Mouse (Mus musculus) T-helper 1 cell (primary cell): ENCODE measurements around the gene Ap1s2.

ENCODE experiments used
- in situ Hi-C: fragments of 300-600 bp; cut with MboI, MseI; formaldehyde crosslinking; loops from one replicate; pipeline ENCODE4 v1.15.1; 2025; ENCODE audit warnings: high pct_unique_total_duplicates

Ap1s2 gene

GRCm38 (mm10) chrX:163958467-163958875 is 49.7 kb downstream of the Ap1s2 start, which contains the start of gene Zrsr2:
Zrsr2 (minus strand) TSS chrX:163958661.
- in situ Hi-C loops, result no loop called here

GRCm38 (mm10) chrX:163981092-163981491 is 72.3 kb downstream of the Ap1s2 start:
- in situ Hi-C loops, result no loop called here

- in situ Hi-C loops, result no loop called here
These were observed 72.7 kb downstream of the Ap1s2 start for GRCm38 (mm10) chrX:163981500-163981899.

GRCm38 (mm10) chrX:163982129-163982528 is 73.3 kb downstream of the Ap1s2 start:
- in situ Hi-C loops, result no loop called here
